Mouse (Mus musculus): Measurements from ENCODE around the gene Abi3bp.

- TF ChIP-seq EP300 (IDR thresholded peaks at IDR 0.05; ENCODE audit: low read depth) (no peak), CTCF (IDR thresholded peaks at IDR 0.05; ENCODE audit: low read depth) (no peak)
These were observed 167.6 kb downstream of the Abi3bp start for GRCm38 (mm10) chr16:56645251-56645650.
